Mouse (Mus musculus): Measurements from ENCODE around the gene Tiprl. TPM values are rescaled to one million over a fixed set of nuclear protein-coding genes. Genes with fewer than 3 reads are reported as not detected.

The Tiprl gene
- polyA plus RNA-seq, 1 experiment from 2014 or later, result 95.3 TPM

DNA sequence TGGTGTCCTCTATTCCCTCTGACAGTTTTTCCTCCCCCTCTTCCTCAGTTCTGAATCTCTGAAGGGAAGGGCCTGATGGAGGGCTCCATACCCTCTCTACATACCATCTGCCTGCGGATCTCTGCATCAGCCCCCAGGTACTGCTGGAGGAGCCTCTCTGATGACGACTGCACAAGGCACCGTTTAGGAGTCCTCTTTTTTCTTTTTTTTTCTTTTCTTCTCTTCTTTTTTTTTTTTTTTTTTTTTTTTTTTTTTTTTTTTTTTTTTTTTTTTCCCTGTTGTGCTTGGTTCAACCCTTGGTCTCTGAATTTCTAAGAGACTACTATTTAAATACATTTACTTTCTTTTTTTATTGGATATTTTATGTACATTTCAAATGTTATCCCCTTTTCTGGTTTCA, 67.3 kb downstream of the Tiprl start:
- H3K27me3 ChIP-seq, result no peaks in the 10 kb centered on the region
- no peaks in the 10 kb centered on the region for H3K4me1 ChIP-seq
- H3K4me2 ChIP-seq, result no peak overlapping the region
- no peak overlapping the region for H3K4me3 ChIP-seq
- no peaks in the 10 kb centered on the region for H3K36me3 ChIP-seq
- no peaks in the 10 kb centered on the region for H3K9me3 ChIP-seq
- ATAC-seq (ENCODE audit: insufficient number of reproducible peaks, low FRiP score, low TSS enrichment, low read depth), result no peak
- no peak overlapping the region for H3K27ac ChIP-seq
- H3K9ac ChIP-seq, result no peak overlapping the region
- 84% methylated on average over 3 of the region's 3 CpGs for WGBS

DNA sequence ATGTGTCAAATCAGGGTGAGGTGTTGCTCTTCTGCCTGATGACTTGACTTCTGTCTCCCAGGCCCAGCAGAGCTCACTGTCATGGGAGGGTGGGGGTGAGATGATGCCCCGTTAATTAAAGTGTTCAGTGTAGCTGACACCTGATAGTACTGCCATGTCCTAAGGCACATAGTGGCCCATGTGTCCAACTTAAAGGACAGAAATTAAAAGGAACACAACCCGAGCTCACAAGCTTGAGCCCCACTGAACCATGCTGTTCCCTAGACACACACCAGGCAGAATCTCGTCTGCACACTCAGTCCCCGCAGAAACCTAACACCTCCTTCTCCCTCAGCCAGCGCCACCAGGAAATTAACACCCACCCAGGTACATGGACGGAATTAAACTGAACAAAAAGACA, 71.9 kb downstream of the Tiprl start:
- no peak for ATAC-seq (ENCODE audit: insufficient number of reproducible peaks, low FRiP score, low TSS enrichment, low read depth)

More for the DNA sequence above, 71.9 kb downstream of the Tiprl start:
- no peaks in the 10 kb centered on the region for H3K36me3 ChIP-seq
- H3K9ac ChIP-seq, result no peak overlapping the region
- no peak overlapping the region for H3K27ac ChIP-seq
- no peaks in the 10 kb centered on the region for H3K27me3 ChIP-seq
- H3K4me3 ChIP-seq, result no peak overlapping the region
- H3K4me1 ChIP-seq, result no peaks in the 10 kb centered on the region
- 56% methylated on average over 6 of the region's 6 CpGs for WGBS
- no peaks in the 10 kb centered on the region for H3K9me3 ChIP-seq
- H3K4me2 ChIP-seq, result no peak overlapping the region

Other genes with a start within 250 kb of the Tiprl start
- not detected in 2 replicates for gene Tbx19, start 76.2 kb downstream of the Tiprl start, polyA plus RNA-seq (2015; fragmentation: Nextera tagmentation; extraction: Ambion mirVana)
- 22.2 and 24.0 TPM in 2 replicates for gene Sft2d2, start 42.6 kb downstream of the Tiprl start, polyA plus RNA-seq (2015; fragmentation: Nextera tagmentation; extraction: Ambion mirVana)
- gene Gpr161, start 58.8 kb upstream of the Tiprl start, polyA plus RNA-seq (2015; fragmentation: Nextera tagmentation; extraction: Ambion mirVana), result 0.94 and 1.3 TPM in 2 replicates
- 18.8 and 19.8 TPM in 2 replicates for gene Dcaf6, start 223.5 kb upstream of the Tiprl start, polyA plus RNA-seq (2015; fragmentation: Nextera tagmentation; extraction: Ambion mirVana)
- 135 and 146 TPM in 2 replicates for gene Mpc2, start 223.6 kb upstream of the Tiprl start, polyA plus RNA-seq (2015; fragmentation: Nextera tagmentation; extraction: Ambion mirVana)
- 0.13 TPM in 1 of 2 replicates, not detected in the other for gene Adcy10, start 248.2 kb upstream of the Tiprl start, polyA plus RNA-seq (2015; fragmentation: Nextera tagmentation; extraction: Ambion mirVana)

Data from limb, embryonic 15.5 days (tissue).